Mouse (Mus musculus) forebrain, embryonic 14.5 days (tissue): ENCODE measurements around the gene Tspan5. TPM values are rescaled to one million over a fixed set of nuclear protein-coding genes. Genes with fewer than 3 reads are reported as not detected.
A peak's percentile ranks its signal among the peaks of the same experiment; 100 is the strongest.

ENCODE experiments used
- ATAC-seq: fragments of 200-750 bp; cut with Nextera tagmentation; 2 replicates; pipeline ENCODE4 v1.8.0; 2017; ENCODE audit warnings: mild to moderate bottlenecking, moderate library complexity
- DNase-seq: peaks from one replicate; pipeline ENCODE4 v3.0.0-alpha.2; 2015; ENCODE audit warnings: low spot score
- H3K27ac ChIP-seq: fragments of 300-500 bp; sonication (generic); 2 replicates; pipeline ENCODE4 v1.5.1; 2014; ENCODE audit warnings: low read depth, mild to moderate bottlenecking, control low read depth, low read length, moderate library complexity
- H3K27me3 ChIP-seq: fragments of 300-500 bp; sonication (generic); replicated peaks from 2 replicates; pipeline ENCODE4 v1.6.1; 2014; ENCODE audit warnings: low read length, control low read depth, mixed read lengths; ENCODE audit not compliant: control insufficient read depth, insufficient read depth
- H3K36me3 ChIP-seq: fragments of 300-500 bp; sonication (generic); 2 replicates; pipeline ENCODE4 v1.6.1; 2014; ENCODE audit warnings: low read length, control low read depth; ENCODE audit not compliant: control insufficient read depth, insufficient read depth
- H3K4me1 ChIP-seq: fragments of 300-500 bp; sonication (generic); 2 replicates; pipeline ENCODE4 v1.6.1; 2014; ENCODE audit warnings: antibody characterized with exemption, low read length, control low read depth; ENCODE audit not compliant: control insufficient read depth, insufficient read depth
- H3K4me2 ChIP-seq: fragments of 300-500 bp; sonication (generic); 2 replicates; pipeline ENCODE4 v1.6.1; 2014; ENCODE audit warnings: mild to moderate bottlenecking, control low read depth, low read length
- H3K4me3 ChIP-seq: fragments of 300-500 bp; sonication (generic); 2 replicates; pipeline ENCODE4 v1.5.1; 2014; ENCODE audit warnings: low read depth, low read length, control low read depth
- H3K9ac ChIP-seq: fragments of 300-500 bp; sonication (generic); 2 replicates; pipeline ENCODE4 v1.6.1; 2014; ENCODE audit warnings: mild to moderate bottlenecking, low read length, control low read depth, moderate library complexity
- H3K9me3 ChIP-seq: fragments of 300-500 bp; sonication (generic); replicated peaks from 2 replicates; pipeline ENCODE4 v1.6.1; 2016; ENCODE audit warnings: low read length, control low read depth, mixed read lengths; ENCODE audit not compliant: control insufficient read depth
- WGBS: fragments of 180-500 bp; shearing (Covaris S2); extraction: QIAGEN DNeasy Blood & Tissue Kit; methylation state at CpG from one replicate; pipeline ENCODE4 v1.1.7; 2014; 5-methylcytosine and 5-hydroxymethylcytosine counted together
- polyA plus RNA-seq: library from polyadenylated mRNA; unstranded; fragments of >200 nt; fragmentation: Nextera tagmentation; extraction: Ambion mirVana; gene quantifications from 2 replicates; pipeline ENCODE4 v1.2.1, GENCODE M21; 2014

Tspan5 gene
- polyA plus RNA-seq, 1 experiment from 2014 or later = 82.3 TPM

DNA sequence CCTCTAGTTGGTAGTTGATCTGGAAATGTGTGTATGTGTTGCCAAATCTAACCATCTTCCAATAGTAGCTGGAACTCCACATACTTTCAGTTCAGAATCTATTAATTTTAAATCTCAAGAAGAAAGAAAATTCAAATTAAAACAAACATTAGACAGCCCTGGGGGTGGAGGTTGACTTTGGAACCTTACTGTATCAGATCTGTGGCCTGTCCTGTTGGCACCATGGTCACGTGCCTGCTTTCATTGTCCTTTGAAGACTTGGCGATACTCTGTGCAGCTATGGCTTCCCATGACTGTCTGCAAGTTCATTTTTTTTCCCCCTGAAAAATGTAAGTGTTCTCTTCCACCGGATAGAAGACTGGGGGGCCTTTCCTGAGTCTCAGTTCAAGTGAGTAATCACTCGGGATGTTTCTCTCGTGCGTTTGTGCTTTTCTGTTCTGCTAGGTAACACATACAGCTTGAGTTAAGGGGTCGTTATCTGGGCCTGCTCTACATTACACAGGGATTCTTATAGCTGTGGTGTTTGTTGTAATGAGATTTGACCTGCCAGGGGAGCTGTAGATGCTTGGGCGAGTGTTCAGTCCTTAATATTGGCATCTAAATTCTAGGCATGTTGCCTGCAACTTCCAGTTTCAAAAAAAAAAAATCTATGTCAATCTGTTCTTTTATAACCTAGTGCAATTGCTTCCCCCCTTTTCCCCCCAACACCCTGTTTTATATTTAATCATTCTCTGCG, 32.0 kb downstream of the Tspan5 start:
- WGBS = 52% methylated on average over 9 of the region's 9 CpGs
- Histone ChIP-seq H3K9me3 (no peaks in the 10 kb centered on the region), H3K36me3 (no peaks in the 10 kb centered on the region), H3K27ac (no peak overlapping the region), H3K4me1 (peaks cover 18% of the 10 kb centered on the region), H3K4me2 (no peak overlapping the region), H3K9ac (no peak overlapping the region), H3K4me3 (no peak overlapping the region), H3K27me3 (no peaks in the 10 kb centered on the region)
- ATAC-seq (no peak), DNase-seq (no peak)

- no peaks in the 10 kb centered on the region for H3K9me3 ChIP-seq
- H3K27me3 ChIP-seq = no peaks in the 10 kb centered on the region
- DNase-seq = no peak
- WGBS = 56% methylated on average over 4 of the region's 4 CpGs
- no peak for ATAC-seq
- H3K4me3 ChIP-seq = no peak overlapping the region
- H3K9ac ChIP-seq = no peak overlapping the region
- no peak overlapping the region for H3K27ac ChIP-seq
- no peak overlapping the region for H3K4me2 ChIP-seq
- H3K4me1 ChIP-seq = peaks cover 24% of the 10 kb centered on the region
- H3K36me3 ChIP-seq = no peaks in the 10 kb centered on the region
Observed at GRCm38 (mm10) chr3:138774607-138774943, 32.6 kb downstream of the Tspan5 start.

- H3K4me2 ChIP-seq = no peak overlapping the region
- WGBS = 77% methylated on average over 7 of the region's 7 CpGs
- peaks cover 16% of the 10 kb centered on the region for H3K4me1 ChIP-seq
- no peak overlapping the region for H3K4me3 ChIP-seq
- ATAC-seq (no peak), DNase-seq (no peak)
- H3K27me3 ChIP-seq = no peaks in the 10 kb centered on the region
- no peaks in the 10 kb centered on the region for H3K36me3 ChIP-seq
- no peak overlapping the region for H3K9ac ChIP-seq
- H3K9me3 ChIP-seq = no peaks in the 10 kb centered on the region
- H3K27ac ChIP-seq = no peak overlapping the region
Observed at GRCm38 (mm10) chr3:138775926-138776715, 34.1 kb downstream of the Tspan5 start.

DNA sequence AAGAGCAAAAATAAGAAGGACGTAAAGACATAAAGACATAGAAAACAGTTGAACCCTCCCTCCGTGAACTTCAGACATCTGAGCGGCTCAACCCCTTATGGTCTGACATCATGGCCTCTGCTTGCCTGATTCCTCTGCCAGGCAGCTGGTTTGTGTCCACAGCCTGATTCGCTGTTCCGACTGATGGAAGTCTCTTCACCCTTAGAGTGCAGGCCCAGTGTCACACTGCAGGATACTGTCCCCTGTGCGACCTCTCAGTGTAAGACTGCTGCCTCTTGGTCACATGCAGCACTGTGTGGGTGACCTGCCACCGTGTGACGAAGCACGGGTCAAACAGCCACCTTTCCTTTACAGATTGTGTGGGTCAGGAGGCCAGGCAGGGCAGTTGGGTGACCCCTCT, 39.5 kb downstream of the Tspan5 start:
- WGBS = 88% methylated on average over 9 of the region's 9 CpGs
- H3K36me3 ChIP-seq = no peaks in the 10 kb centered on the region
- no peaks in the 10 kb centered on the region for H3K27me3 ChIP-seq
- H3K4me1 ChIP-seq = peaks cover 23% of the 10 kb centered on the region
- no peak for DNase-seq
- no peak overlapping the region for H3K27ac ChIP-seq
- H3K9ac ChIP-seq = no peak overlapping the region
- ATAC-seq = no peak
- no peaks in the 10 kb centered on the region for H3K9me3 ChIP-seq
- no peak overlapping the region for H3K4me3 ChIP-seq
- H3K4me2 ChIP-seq = no peak overlapping the region

DNA sequence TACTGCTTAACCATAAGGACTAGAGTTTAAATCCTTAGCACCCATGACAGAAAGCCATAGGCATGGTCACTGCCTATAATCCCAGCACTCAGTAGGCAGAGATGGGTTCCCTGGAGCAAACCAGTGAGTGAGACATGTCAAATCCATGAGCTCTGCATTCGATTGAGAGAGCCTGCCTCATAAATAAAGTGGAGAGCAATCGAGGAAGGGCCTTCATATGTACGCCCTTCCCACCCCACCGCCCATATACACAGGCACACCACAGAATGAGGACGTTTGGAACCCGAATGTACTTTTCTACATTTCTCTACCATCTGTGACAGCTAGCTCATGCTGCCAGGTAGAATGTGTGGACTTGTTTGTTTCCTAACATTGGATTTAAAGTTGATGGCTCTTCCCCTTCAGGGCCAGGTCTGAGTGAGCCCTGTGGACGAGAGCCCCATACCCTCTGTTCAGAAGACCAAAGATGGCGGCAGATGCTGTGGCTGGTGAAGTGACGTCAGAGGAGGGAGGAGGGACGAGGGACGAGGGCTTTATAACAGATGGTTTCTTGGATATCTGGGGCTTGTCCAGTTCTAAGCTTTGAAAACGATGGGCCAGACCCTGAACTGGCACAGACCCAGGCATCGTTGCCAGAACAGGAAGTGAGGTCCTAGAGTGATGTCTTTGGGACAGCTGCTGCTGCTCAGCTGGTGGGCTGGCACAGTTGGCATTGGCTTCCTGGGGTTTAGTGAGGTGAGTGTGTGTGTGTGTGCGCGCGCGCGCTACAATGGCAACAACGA, 42.1 kb downstream of the Tspan5 start:
- H3K9me3 ChIP-seq = no peaks in the 10 kb centered on the region
- H3K9ac ChIP-seq = no peak overlapping the region
- H3K4me2 ChIP-seq = peak overlapping the region; percentile 7; the same call in 1 of the 2 replicates
- ATAC-seq (peak; percentile 68), DNase-seq (peak; percentile 83)
- no peaks in the 10 kb centered on the region for H3K36me3 ChIP-seq
- peak overlapping the region; percentile 33; the same call in 1 of the 2 replicates for H3K27ac ChIP-seq
- H3K4me1 ChIP-seq = peaks cover 20% of the 10 kb centered on the region
- 70% methylated on average over 19 of the region's 19 CpGs for WGBS
- no peak overlapping the region for H3K4me3 ChIP-seq
- no peaks in the 10 kb centered on the region for H3K27me3 ChIP-seq

DNA sequence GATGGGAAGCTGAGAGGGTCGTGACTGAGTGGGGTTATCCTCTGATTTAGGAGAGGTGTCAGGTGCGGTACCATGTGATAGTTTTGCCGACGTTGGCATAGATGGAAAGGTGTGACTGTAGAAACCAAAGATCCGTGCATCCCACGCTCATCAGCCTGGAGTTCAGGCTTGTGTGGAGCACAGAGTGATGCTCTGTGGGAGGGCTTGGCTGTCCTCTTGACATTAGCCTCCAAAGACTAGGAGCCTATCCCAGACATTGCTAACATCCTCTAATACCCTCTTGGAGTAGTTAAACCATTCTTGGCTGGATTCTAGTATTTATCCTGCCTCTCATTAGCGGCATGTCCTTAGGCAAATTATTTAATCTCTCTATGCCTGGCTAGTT, 42.6 kb downstream of the Tspan5 start:
- H3K4me3 ChIP-seq = no peak overlapping the region
- peak overlapping the region; percentile 7; the same call in 1 of the 2 replicates for H3K4me2 ChIP-seq
- DNase-seq (peak; percentile 57), ATAC-seq (peak; percentile 30)
- peak overlapping the region; percentile 33; the same call in 1 of the 2 replicates for H3K27ac ChIP-seq
- H3K9ac ChIP-seq = no peak overlapping the region
- 69% methylated on average over 7 of the region's 7 CpGs for WGBS
- no peaks in the 10 kb centered on the region for H3K9me3 ChIP-seq
- H3K36me3 ChIP-seq = no peaks in the 10 kb centered on the region
- H3K4me1 ChIP-seq = peaks cover 14% of the 10 kb centered on the region
- H3K27me3 ChIP-seq = no peaks in the 10 kb centered on the region

GRCm38 (mm10) chr3:138787758-138788488, 45.9 kb downstream of the Tspan5 start:
- Histone ChIP-seq H3K9ac (no peak overlapping the region), H3K4me1 (peaks cover 6% of the 10 kb centered on the region; the same call in 1 of the 2 replicates), H3K4me2 (no peak overlapping the region), H3K4me3 (no peak overlapping the region), H3K27me3 (no peaks in the 10 kb centered on the region), H3K27ac (no peak overlapping the region), H3K36me3 (no peaks in the 10 kb centered on the region), H3K9me3 (no peaks in the 10 kb centered on the region)
- WGBS = 92% methylated on average over 18 of the region's 18 CpGs
- no peak for DNase-seq
- no peak for ATAC-seq

GRCm38 (mm10) chr3:138788489-138788850, 46.5 kb downstream of the Tspan5 start:
- WGBS = 71% methylated on average over 17 of the region's 17 CpGs
- H3K4me1 ChIP-seq = peaks cover 6% of the 10 kb centered on the region; the same call in 1 of the 2 replicates
- ATAC-seq (no peak), DNase-seq (peak; percentile 30)
- no peaks in the 10 kb centered on the region for H3K36me3 ChIP-seq
- H3K9ac ChIP-seq = no peak overlapping the region
- H3K27ac ChIP-seq = no peak overlapping the region
- no peak overlapping the region for H3K4me2 ChIP-seq
- H3K4me3 ChIP-seq = no peak overlapping the region
- no peaks in the 10 kb centered on the region for H3K9me3 ChIP-seq
- no peaks in the 10 kb centered on the region for H3K27me3 ChIP-seq
